Mouse (Mus musculus): ENCODE measurements around the gene Atf7ip. TPM values are rescaled to one million over a fixed set of nuclear protein-coding genes. Genes with fewer than 3 reads are reported as not detected.
A peak's percentile ranks its signal among the peaks of the same experiment; 100 is the strongest.

The Atf7ip gene
- polyA plus RNA-seq, 1 experiment from 2014 or later, result 43.5 TPM

DNA sequence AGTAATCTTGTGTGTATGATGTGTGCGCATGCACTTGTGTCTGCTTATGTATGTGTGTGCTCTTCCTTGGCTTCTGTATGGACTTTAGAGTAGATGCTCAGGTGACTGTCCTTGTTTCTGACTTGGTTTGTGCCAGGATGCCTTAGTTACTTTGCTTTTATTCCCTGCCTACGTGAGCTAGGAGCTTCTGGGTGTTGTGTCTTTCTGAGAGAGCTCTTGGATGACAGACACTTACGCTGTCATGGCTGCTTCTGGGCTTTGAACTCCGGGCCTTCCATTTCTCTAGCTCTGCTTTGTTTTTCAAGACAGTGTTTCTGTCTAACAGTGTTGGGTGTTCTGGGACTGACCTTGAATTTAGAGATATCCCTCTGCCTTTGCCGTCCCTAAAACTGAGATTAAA is 16.7 kb downstream of the Atf7ip start:
- peaks cover 7% of the 10 kb centered on the region; the same call in 1 of the 2 replicates for H3K4me1 ChIP-seq (replicated peaks)
- H3K4me3 ChIP-seq (replicated peaks), result no peak overlapping the region
- peaks cover 40% of the 10 kb centered on the region for H3K36me3 ChIP-seq
- no peak for ATAC-seq (ENCODE audit: insufficient number of reproducible peaks, insufficient read depth, low FRiP score, low TSS enrichment, low read depth)
- H3K4me2 ChIP-seq, result no peak overlapping the region
- peaks cover 13% of the 10 kb centered on the region; the same call in 1 of the 2 replicates for H3K9me3 ChIP-seq
- 92% methylated on average over 5 of the region's 5 CpGs for WGBS
- no peaks in the 10 kb centered on the region for H3K27me3 ChIP-seq
- H3K27ac ChIP-seq, result no peak overlapping the region
- H3K9ac ChIP-seq (replicated peaks), result no peak overlapping the region

DNA sequence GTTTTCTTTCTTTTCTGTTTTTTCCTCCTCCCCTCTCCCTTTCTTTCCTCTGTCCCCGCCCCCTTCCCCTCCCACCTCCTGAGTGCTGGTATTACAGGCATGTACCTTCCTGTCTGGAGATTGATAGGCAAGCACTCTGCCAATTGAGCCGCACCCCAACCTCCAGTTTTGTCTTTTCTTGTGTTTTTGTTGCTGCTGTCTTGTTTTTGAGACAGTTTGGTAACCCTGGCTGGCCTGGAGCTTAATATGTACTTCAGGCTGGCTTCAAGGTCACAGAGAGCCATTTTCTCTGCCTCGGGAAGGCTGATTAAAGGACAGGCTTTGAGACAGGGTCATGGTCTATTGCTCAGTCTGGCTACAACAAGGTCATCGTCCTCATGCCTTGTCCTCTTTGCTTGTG is 18.8 kb downstream of the Atf7ip start:
- Histone ChIP-seq H3K27ac (no peak overlapping the region), H3K4me2 (no peak overlapping the region), H3K27me3 (no peaks in the 10 kb centered on the region), H3K36me3 (peaks cover 46% of the 10 kb centered on the region), H3K9ac (replicated peaks) (no peak overlapping the region), H3K4me1 (replicated peaks) (peaks cover 7% of the 10 kb centered on the region; the same call in 1 of the 2 replicates), H3K9me3 (peaks cover 13% of the 10 kb centered on the region; the same call in 1 of the 2 replicates), H3K4me3 (replicated peaks) (no peak overlapping the region)
- WGBS, result 89% methylated on average over 4 of the region's 4 CpGs
- no peak for ATAC-seq (ENCODE audit: insufficient number of reproducible peaks, insufficient read depth, low FRiP score, low TSS enrichment, low read depth)

DNA sequence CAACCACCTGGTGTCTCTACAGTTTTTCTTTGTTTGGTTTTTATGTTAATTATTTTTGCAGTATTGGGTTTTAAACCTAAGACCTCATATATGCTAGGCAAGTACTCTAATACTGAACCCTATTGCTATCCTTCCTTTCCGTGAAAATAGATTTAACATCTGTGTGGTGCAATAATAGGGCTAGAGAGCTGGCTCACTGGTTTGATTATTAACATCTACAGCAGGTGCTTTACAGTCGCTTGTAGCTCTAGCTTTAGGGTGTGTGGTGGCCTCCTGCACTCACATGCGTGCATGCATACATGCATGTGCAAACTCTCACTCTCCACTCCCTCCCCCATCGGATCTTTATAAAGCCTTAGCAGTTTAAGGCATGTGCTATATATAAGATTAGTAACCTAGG is 19.6 kb downstream of the Atf7ip start:
- ATAC-seq (ENCODE audit: insufficient number of reproducible peaks, insufficient read depth, low FRiP score, low TSS enrichment, low read depth), result no peak

DNA sequence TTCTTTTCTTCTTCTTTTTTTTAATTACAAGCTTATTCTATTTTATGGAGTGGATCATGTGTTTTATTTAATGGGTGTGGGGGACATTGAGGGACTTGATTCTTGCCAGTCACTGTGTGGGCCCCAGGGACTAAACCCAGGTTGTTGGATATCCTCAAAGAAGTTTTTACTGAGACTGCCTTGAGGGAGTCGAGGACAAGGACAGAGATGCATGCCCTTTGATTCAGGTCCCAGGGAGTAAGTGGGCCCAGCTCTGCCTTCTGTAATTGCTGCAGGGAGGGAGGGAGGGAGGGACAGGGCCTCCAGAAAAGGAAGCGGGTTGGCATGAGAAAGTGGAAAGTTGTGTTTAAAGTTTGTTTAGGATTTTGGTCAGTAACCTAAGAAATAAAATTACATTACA is 23.2 kb downstream of the Atf7ip start:
- Histone ChIP-seq H3K4me1 (replicated peaks) (peaks cover 12% of the 10 kb centered on the region), H3K9me3 (peaks cover 13% of the 10 kb centered on the region; the same call in 1 of the 2 replicates), H3K27ac (no peak overlapping the region), H3K4me2 (no peak overlapping the region), H3K36me3 (peaks cover 29% of the 10 kb centered on the region), H3K9ac (replicated peaks) (no peak overlapping the region), H3K4me3 (replicated peaks) (no peak overlapping the region), H3K27me3 (no peaks in the 10 kb centered on the region)
- WGBS, result 57% methylated on average over 2 of the region's 2 CpGs
- no peak for ATAC-seq (ENCODE audit: insufficient number of reproducible peaks, insufficient read depth, low FRiP score, low TSS enrichment, low read depth)

More for the DNA sequence above, 19.6 kb downstream of the Atf7ip start:
- peaks cover 13% of the 10 kb centered on the region; the same call in 1 of the 2 replicates for H3K9me3 ChIP-seq
- no peak overlapping the region for H3K27ac ChIP-seq
- no peak overlapping the region for H3K4me3 ChIP-seq (replicated peaks)
- WGBS, result 91% methylated on average over 4 of the region's 4 CpGs
- no peak overlapping the region for H3K4me2 ChIP-seq
- H3K36me3 ChIP-seq, result peaks cover 46% of the 10 kb centered on the region
- peaks cover 7% of the 10 kb centered on the region; the same call in 1 of the 2 replicates for H3K4me1 ChIP-seq (replicated peaks)
- H3K27me3 ChIP-seq, result no peaks in the 10 kb centered on the region
- no peak overlapping the region for H3K9ac ChIP-seq (replicated peaks)

DNA sequence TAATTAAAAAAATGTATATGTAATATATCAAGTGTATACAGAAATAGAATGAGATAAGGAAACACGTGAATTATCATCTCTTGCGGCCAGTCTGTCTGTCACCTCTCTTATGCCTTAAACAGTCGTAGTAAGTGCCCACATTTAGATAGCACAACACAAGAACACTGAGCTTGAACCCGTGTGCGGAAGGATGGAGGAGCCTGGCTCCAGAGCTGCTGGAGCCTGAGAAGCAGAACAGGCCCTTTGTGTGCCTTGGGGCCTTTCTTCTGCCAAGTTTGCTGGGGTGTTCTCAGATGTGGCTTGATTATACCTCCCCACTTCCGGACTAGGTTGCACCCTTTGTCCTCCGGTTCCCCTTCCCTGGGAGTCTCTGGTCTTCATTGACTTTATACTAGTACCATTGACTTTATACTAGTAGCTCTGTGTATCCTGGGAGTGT is 25.8 kb downstream of the Atf7ip start:
- H3K9ac ChIP-seq (replicated peaks), result no peak overlapping the region
- no peaks in the 10 kb centered on the region for H3K9me3 ChIP-seq
- H3K27me3 ChIP-seq, result no peaks in the 10 kb centered on the region
- peaks cover 15% of the 10 kb centered on the region for H3K4me1 ChIP-seq (replicated peaks)
- H3K36me3 ChIP-seq, result peaks cover 9% of the 10 kb centered on the region; the same call in 1 of the 2 replicates
- ATAC-seq (ENCODE audit: insufficient number of reproducible peaks, insufficient read depth, low FRiP score, low TSS enrichment, low read depth), result no peak
- peak overlapping the region; percentile 83 for H3K27ac ChIP-seq
- 0 out of 2 replicates have a peak overlapping the region, but pooled peaks have one; percentile 8 for H3K4me2 ChIP-seq
- H3K4me3 ChIP-seq (replicated peaks), result no peak overlapping the region
- 71% methylated on average over 7 of the region's 7 CpGs for WGBS

DNA sequence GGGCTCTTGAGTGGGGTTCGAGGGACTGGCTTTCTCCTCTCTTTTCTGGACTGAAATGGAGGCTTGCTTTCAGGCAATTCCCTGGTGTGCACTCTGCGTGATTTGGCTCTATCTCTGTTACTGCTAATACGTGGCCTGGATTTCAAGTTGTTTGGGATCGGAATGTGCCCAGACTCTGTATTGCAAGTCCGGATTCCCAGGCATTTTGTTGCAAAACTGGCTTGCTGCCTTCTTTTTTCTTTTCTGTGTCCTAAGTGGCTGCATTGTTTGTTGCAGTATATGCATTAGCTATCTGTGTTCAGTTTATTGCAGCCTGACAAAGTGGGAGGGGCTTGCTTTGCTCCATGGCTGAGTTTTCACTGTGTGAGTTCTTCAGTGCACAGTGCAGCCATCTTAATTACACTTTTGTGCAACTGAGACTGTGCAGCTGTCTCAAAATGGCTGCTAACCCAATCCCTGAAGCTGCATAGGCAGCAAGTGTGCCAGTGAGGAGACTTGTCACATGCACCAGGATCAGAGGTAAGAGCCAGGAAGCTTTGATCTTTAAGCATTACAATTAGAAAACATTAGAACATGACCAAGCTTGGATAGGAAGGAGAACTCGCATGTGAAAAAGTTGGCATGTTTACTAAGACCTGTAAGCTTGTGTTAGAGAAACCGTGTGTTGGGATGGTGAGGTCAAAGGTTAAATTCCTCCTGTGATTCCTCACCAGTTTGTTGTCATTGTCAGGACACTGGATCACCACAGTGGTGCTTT is 26.7 kb downstream of the Atf7ip start:
- 22% methylated on average over 7 of the region's 7 CpGs for WGBS
- Histone ChIP-seq H3K27ac (peak overlapping the region; percentile 85), H3K4me2 (0 out of 2 replicates have a peak overlapping the region, but pooled peaks have one; percentile 28), H3K9ac (replicated peaks) (no peak overlapping the region), H3K9me3 (no peaks in the 10 kb centered on the region), H3K27me3 (no peaks in the 10 kb centered on the region), H3K4me1 (replicated peaks) (peaks cover 15% of the 10 kb centered on the region), H3K36me3 (peaks cover 15% of the 10 kb centered on the region), H3K4me3 (replicated peaks) (peak overlapping the region; percentile 9; the same call in 1 of the 2 replicates)
- ATAC-seq (ENCODE audit: insufficient number of reproducible peaks, insufficient read depth, low FRiP score, low TSS enrichment, low read depth), result peak; percentile 80

DNA sequence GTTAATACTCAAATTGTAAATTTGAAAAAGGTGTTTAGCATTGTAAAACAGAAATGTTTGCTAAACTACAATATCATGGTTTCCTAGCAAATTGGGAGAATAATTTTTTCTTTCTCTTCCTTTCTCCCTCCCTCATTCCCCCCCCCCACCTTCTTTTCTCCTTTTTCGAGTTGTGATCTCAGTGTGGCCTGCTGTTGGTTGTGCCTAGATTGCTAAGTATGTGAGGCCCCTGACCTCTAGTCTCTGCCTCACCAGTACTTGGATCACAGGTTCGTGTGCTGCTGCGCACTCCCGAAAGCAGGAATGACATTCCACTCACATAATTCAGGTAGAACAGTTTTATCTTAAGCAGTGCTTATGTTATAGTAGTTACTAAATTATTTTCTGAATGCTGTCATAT is 27.8 kb downstream of the Atf7ip start:
- H3K4me2 ChIP-seq, result no peak overlapping the region
- no peak overlapping the region for H3K4me3 ChIP-seq (replicated peaks)
- peaks cover 15% of the 10 kb centered on the region for H3K4me1 ChIP-seq (replicated peaks)
- no peak overlapping the region for H3K27ac ChIP-seq
- H3K9ac ChIP-seq (replicated peaks), result no peak overlapping the region
- H3K9me3 ChIP-seq, result no peaks in the 10 kb centered on the region
- H3K27me3 ChIP-seq, result no peaks in the 10 kb centered on the region
- 81% methylated on average over 4 of the region's 4 CpGs for WGBS
- ATAC-seq (ENCODE audit: insufficient number of reproducible peaks, insufficient read depth, low FRiP score, low TSS enrichment, low read depth), result no peak
- H3K36me3 ChIP-seq, result peaks cover 15% of the 10 kb centered on the region

DNA sequence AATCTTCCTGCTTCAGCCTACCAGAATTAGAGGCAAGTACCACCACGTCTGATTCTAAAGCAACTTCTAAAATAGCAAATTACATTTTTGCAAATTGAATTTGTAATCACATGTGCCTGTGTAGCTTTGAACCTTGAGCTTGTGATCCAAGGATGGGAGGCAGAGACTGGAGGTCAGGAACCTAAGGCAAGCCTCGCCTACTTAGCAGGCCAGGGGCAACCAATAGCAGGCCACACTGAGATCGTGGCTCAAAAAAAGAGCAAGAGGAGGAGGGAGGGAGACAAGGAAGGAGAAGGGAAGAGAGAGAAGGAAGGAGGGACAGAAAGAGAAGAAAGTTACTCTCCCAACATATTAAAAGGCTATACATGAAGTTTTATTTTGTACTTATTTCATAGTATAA is 28.5 kb downstream of the Atf7ip start:
- peaks cover 21% of the 10 kb centered on the region for H3K36me3 ChIP-seq
- H3K4me2 ChIP-seq, result no peak overlapping the region
- 55% methylated on average over 3 of the region's 3 CpGs for WGBS
- no peak overlapping the region for H3K4me3 ChIP-seq (replicated peaks)
- no peaks in the 10 kb centered on the region for H3K27me3 ChIP-seq
- H3K27ac ChIP-seq, result no peak overlapping the region
- no peaks in the 10 kb centered on the region for H3K9me3 ChIP-seq
- H3K9ac ChIP-seq (replicated peaks), result no peak overlapping the region
- no peak for ATAC-seq (ENCODE audit: insufficient number of reproducible peaks, insufficient read depth, low FRiP score, low TSS enrichment, low read depth)
- H3K4me1 ChIP-seq (replicated peaks), result peaks cover 15% of the 10 kb centered on the region

DNA sequence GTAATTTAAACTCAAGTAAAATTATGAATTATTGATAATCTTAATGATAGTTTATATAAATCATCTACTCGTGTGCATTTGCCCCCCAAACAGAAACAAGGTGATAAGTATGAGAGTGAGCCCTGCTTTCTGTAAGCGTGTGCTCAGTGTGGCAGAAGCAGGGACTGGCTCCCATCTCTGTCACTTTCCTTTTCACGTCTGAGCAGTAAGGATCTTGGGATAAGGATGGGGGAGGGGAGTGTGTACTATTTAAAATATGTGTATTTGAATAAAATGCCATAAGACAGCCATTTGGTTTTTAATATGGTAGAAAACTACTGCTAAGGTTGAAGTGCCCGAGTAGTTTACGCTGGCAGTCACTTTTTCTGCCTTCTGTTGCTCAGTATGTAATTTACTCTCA is 29.2 kb downstream of the Atf7ip start:
- H3K4me2 ChIP-seq, result no peak overlapping the region
- no peak for ATAC-seq (ENCODE audit: insufficient number of reproducible peaks, insufficient read depth, low FRiP score, low TSS enrichment, low read depth)
- peaks cover 26% of the 10 kb centered on the region for H3K36me3 ChIP-seq
- H3K4me3 ChIP-seq (replicated peaks), result no peak overlapping the region
- no peak overlapping the region for H3K27ac ChIP-seq
- no peaks in the 10 kb centered on the region for H3K27me3 ChIP-seq
- WGBS, result 67% methylated on average over 5 of the region's 5 CpGs
- H3K4me1 ChIP-seq (replicated peaks), result peaks cover 15% of the 10 kb centered on the region
- no peaks in the 10 kb centered on the region for H3K9me3 ChIP-seq
- H3K9ac ChIP-seq (replicated peaks), result no peak overlapping the region

DNA sequence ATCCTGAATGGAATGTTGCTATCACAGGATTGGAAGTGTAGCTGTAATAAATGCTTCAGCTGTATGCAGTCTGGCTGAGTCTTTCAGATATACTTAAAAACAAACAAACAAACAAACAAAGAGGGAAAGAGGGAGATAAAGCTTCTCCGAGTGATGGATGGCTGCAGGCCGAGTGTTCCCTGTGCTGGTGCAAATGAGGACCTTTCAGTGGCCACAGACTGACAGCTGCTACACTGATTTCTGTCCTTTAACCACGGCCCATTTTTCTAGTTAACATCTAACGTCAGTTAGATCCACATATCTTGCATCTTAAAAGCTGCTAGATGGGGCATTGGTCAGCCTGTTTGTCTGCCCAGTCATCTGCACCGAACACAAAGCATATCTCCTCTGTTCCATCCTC is 30.2 kb downstream of the Atf7ip start:
- H3K9ac ChIP-seq (replicated peaks), result no peak overlapping the region
- WGBS, result 61% methylated on average over 5 of the region's 5 CpGs

DNA sequence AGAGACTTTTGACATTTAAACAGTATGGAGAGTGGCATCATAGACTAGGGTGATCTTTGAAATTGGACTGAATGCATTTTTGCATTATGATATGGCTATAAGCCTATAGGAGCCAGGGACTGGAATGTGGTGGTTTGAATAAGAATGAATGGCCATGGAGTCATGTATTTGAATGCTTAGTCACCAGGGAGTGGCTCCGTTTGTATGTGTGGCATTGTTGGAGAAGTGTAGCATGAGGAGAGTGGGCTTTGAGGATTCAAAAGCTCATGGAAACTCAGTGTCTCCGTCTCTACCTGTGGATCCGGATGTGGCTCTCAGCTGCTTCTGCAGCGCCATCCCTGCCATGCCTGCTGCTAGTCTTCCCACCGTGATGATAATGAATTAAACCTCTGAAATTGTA is 35.4 kb downstream of the Atf7ip start:
- H3K9ac ChIP-seq (replicated peaks), result no peak overlapping the region
- H3K36me3 ChIP-seq, result peaks cover 29% of the 10 kb centered on the region
- H3K27me3 ChIP-seq, result no peaks in the 10 kb centered on the region
- no peak overlapping the region for H3K4me2 ChIP-seq
- H3K4me1 ChIP-seq (replicated peaks), result peaks cover 25% of the 10 kb centered on the region
- 66% methylated on average over 5 of the region's 5 CpGs for WGBS
- H3K4me3 ChIP-seq (replicated peaks), result no peak overlapping the region
- H3K27ac ChIP-seq, result 0 out of 2 replicates have a peak overlapping the region, but pooled peaks have one; percentile 47
- H3K9me3 ChIP-seq, result no peaks in the 10 kb centered on the region
- no peak for ATAC-seq (ENCODE audit: insufficient number of reproducible peaks, insufficient read depth, low FRiP score, low TSS enrichment, low read depth)

More for the DNA sequence above, 30.2 kb downstream of the Atf7ip start:
- peaks cover 29% of the 10 kb centered on the region for H3K36me3 ChIP-seq
- H3K27ac ChIP-seq, result no peak overlapping the region
- ATAC-seq (ENCODE audit: insufficient number of reproducible peaks, insufficient read depth, low FRiP score, low TSS enrichment, low read depth), result no peak
- H3K4me3 ChIP-seq (replicated peaks), result no peak overlapping the region
- H3K4me1 ChIP-seq (replicated peaks), result peaks cover 18% of the 10 kb centered on the region
- H3K9me3 ChIP-seq, result no peaks in the 10 kb centered on the region
- no peaks in the 10 kb centered on the region for H3K27me3 ChIP-seq
- no peak overlapping the region for H3K4me2 ChIP-seq
